Mouse (Mus musculus) heart, embryonic 14.5 days (tissue): ENCODE results near the gene Nr4a3. TPM values are rescaled to one million over a fixed set of nuclear protein-coding genes. Genes with fewer than 3 reads are reported as not detected.

Experiments used
- ATAC-seq: fragments of 200-750 bp; cut with Nextera tagmentation; 2 replicates; pipeline ENCODE4 v1.8.0; 2017; ENCODE audit warnings: low read depth, moderate TSS enrichment; ENCODE audit not compliant: insufficient number of reproducible peaks, insufficient read depth, low FRiP score
- H3K27ac ChIP-seq, 2 experiments: fragments of 200-500 bp in 1 of 2; fragments of 300-500 bp in 1 of 2; sonication (generic) in 1 of 2; replicated peaks in 1 of 2; 2 replicates each; pipeline ENCODE4 v1.5.1; 2012 to 2014; ENCODE audit warnings: low read depth in 2 of 2, low read length in 2 of 2, control low read depth in 1 of 2, mild to moderate bottlenecking in 1 of 2, mixed read lengths in 1 of 2; ENCODE audit not compliant: control insufficient read depth in 1 of 2, insufficient read depth in 1 of 2
- H3K27me3 ChIP-seq: fragments of 300-500 bp; sonication (generic); 2 replicates; pipeline ENCODE4 v1.6.1; 2014; ENCODE audit warnings: mild to moderate bottlenecking, low read length, control low read depth; ENCODE audit not compliant: control insufficient read depth, insufficient read depth
- H3K36me3 ChIP-seq: fragments of 300-500 bp; sonication (generic); 2 replicates; pipeline ENCODE4 v1.6.1; 2014; ENCODE audit warnings: mild to moderate bottlenecking, control low read depth, low read length, mixed read lengths; ENCODE audit not compliant: control insufficient read depth, insufficient read depth
- H3K4me1 ChIP-seq, 2 experiments: fragments of 200-500 bp in 1 of 2; fragments of 300-500 bp in 1 of 2; sonication (generic) in 1 of 2; 2 replicates each; pipeline ENCODE4 v1.6.1; 2012 to 2014; ENCODE audit warnings: low read length in 2 of 2, control low read depth in 1 of 2, mixed read lengths in 1 of 2; ENCODE audit not compliant: control insufficient read depth in 2 of 2, insufficient read depth in 2 of 2
- H3K4me2 ChIP-seq: fragments of 300-500 bp; sonication (generic); 2 replicates; pipeline ENCODE4 v1.6.1; 2014; ENCODE audit warnings: mild to moderate bottlenecking, low read length
- H3K4me3 ChIP-seq, 2 experiments: fragments of 200-500 bp in 1 of 2; fragments of 300-500 bp in 1 of 2; sonication (generic) in 1 of 2; 2 replicates each; pipeline ENCODE4 v1.5.1; 2012 to 2014; ENCODE audit warnings: low read length in 2 of 2, mild to moderate bottlenecking in 2 of 2, control low read depth in 1 of 2, low read depth in 1 of 2, moderate library complexity in 1 of 2; ENCODE audit not compliant: control insufficient read depth in 1 of 2, insufficient read depth in 1 of 2
- H3K9ac ChIP-seq: fragments of 300-500 bp; sonication (generic); 2 replicates; pipeline ENCODE4 v1.6.1; 2014; ENCODE audit warnings: mild to moderate bottlenecking, low read length
- H3K9me3 ChIP-seq: fragments of 300-500 bp; sonication (generic); 2 replicates; pipeline ENCODE4 v1.6.1; 2016; ENCODE audit warnings: low read length, control low read depth; ENCODE audit not compliant: control insufficient read depth
- WGBS: fragments of 180-500 bp; shearing (Covaris S2); extraction: QIAGEN DNeasy Blood & Tissue Kit; methylation state at CpG from one replicate; pipeline ENCODE4 v1.1.7; 2014; 5-methylcytosine and 5-hydroxymethylcytosine counted together
- polyA plus RNA-seq: library from polyadenylated mRNA; unstranded; fragments of >200 nt; fragmentation: Nextera tagmentation; extraction: Ambion mirVana; gene quantifications from 2 replicates; pipeline ENCODE4 v1.2.1, GENCODE M21; 2014

The Nr4a3 gene
- polyA plus RNA-seq, 1 experiment from 2014 or later = 0.14 TPM

- Histone ChIP-seq H3K4me1 (peaks cover 14 to 21% of the 10 kb centered on the region in 2 experiments), H3K9ac (peak overlapping the region; percentile 69), H3K27ac (peak overlapping the region in 1 of 2 experiments; percentile 99; a peak in 1 of 4 replicates), H3K9me3 (no peaks in the 10 kb centered on the region), H3K4me3 (peak overlapping the region; percentile 70 to 77), H3K4me2 (peak overlapping the region; percentile 100), H3K27me3 (peaks cover 38% of the 10 kb centered on the region), H3K36me3 (no peaks in the 10 kb centered on the region)
- no peak for ATAC-seq
- WGBS = under 1% methylated on average over 39 of the region's 39 CpGs
These were observed 938 bp downstream of the Nr4a3 start for GRCm38 (mm10) chr4:48045721-48046460.

GRCm38 (mm10) chr4:48046461-48046901 is 1.5 kb downstream of the Nr4a3 start:
- no peak overlapping the region for H3K27ac ChIP-seq
- H3K36me3 ChIP-seq = no peaks in the 10 kb centered on the region
- H3K9ac ChIP-seq = peak overlapping the region; percentile 69
- peak overlapping the region; percentile 100 for H3K4me2 ChIP-seq
- no peak for ATAC-seq
- no peaks in the 10 kb centered on the region for H3K9me3 ChIP-seq
- peaks cover 14 to 21% of the 10 kb centered on the region in 2 experiments for H3K4me1 ChIP-seq
- H3K27me3 ChIP-seq = peaks cover 44% of the 10 kb centered on the region
- peak overlapping the region; percentile 70 to 77 for H3K4me3 ChIP-seq
- WGBS = under 1% methylated on average over 20 of the region's 20 CpGs

- Histone ChIP-seq H3K4me1 (peaks cover 13 to 21% of the 10 kb centered on the region in 2 experiments), H3K9ac (peak overlapping the region; percentile 69), H3K36me3 (no peaks in the 10 kb centered on the region), H3K9me3 (no peaks in the 10 kb centered on the region), H3K4me2 (peak overlapping the region; percentile 100), H3K4me3 (peak overlapping the region; percentile 70 to 77), H3K27ac (no peak overlapping the region), H3K27me3 (peaks cover 52% of the 10 kb centered on the region)
- WGBS = 1% methylated on average over 32 of the region's 33 CpGs
- no peak for ATAC-seq
These were observed 2.3 kb downstream of the Nr4a3 start for GRCm38 (mm10) chr4:48047136-48047765.

GRCm38 (mm10) chr4:48047766-48048371 is 2.9 kb downstream of the Nr4a3 start:
- no peak for ATAC-seq
- Histone ChIP-seq H3K9ac (peak overlapping the region; percentile 5; the same call in 1 of the 2 replicates), H3K9me3 (no peaks in the 10 kb centered on the region), H3K36me3 (no peaks in the 10 kb centered on the region), H3K27me3 (peaks cover 58% of the 10 kb centered on the region), H3K4me3 (peak overlapping the region; percentile 70 to 77), H3K27ac (no peak overlapping the region), H3K4me1 (peaks cover 13 to 21% of the 10 kb centered on the region in 2 experiments), H3K4me2 (peak overlapping the region; percentile 100)
- under 1% methylated on average over 30 of the region's 30 CpGs for WGBS

- 10% methylated on average over 35 of the region's 35 CpGs for WGBS
- peaks cover 65% of the 10 kb centered on the region for H3K27me3 ChIP-seq
- peaks cover 13 to 21% of the 10 kb centered on the region in 2 experiments for H3K4me1 ChIP-seq
- peak overlapping the region; percentile 100 for H3K4me2 ChIP-seq
- H3K4me3 ChIP-seq = peak overlapping the region; percentile 22 to 70
- H3K36me3 ChIP-seq = no peaks in the 10 kb centered on the region
- ATAC-seq = no peak
- H3K27ac ChIP-seq = no peak overlapping the region
- no peak overlapping the region for H3K9ac ChIP-seq
- no peaks in the 10 kb centered on the region for H3K9me3 ChIP-seq
These were observed 3.7 kb downstream of the Nr4a3 start for GRCm38 (mm10) chr4:48048456-48049315.

GRCm38 (mm10) chr4:48050020-48050419 is 5.1 kb downstream of the Nr4a3 start:
- no peak overlapping the region for H3K4me3 ChIP-seq
- H3K27me3 ChIP-seq = peaks cover 75% of the 10 kb centered on the region
- ATAC-seq = no peak
- no peak overlapping the region for H3K4me2 ChIP-seq
- H3K27ac ChIP-seq = no peak overlapping the region
- H3K9ac ChIP-seq = no peak overlapping the region
- no peaks in the 10 kb centered on the region for H3K9me3 ChIP-seq
- H3K4me1 ChIP-seq = peaks cover 13 to 21% of the 10 kb centered on the region in 2 experiments
- 75% methylated on average over 3 of the region's 3 CpGs for WGBS
- no peaks in the 10 kb centered on the region for H3K36me3 ChIP-seq

GRCm38 (mm10) chr4:48050442-48050841 is 5.5 kb downstream of the Nr4a3 start:
- Histone ChIP-seq H3K27me3 (peaks cover 75% of the 10 kb centered on the region), H3K9me3 (no peaks in the 10 kb centered on the region), H3K36me3 (no peaks in the 10 kb centered on the region), H3K4me3 (no peak overlapping the region), H3K27ac (no peak overlapping the region), H3K4me2 (no peak overlapping the region), H3K4me1 (peaks cover 13 to 21% of the 10 kb centered on the region in 2 experiments), H3K9ac (no peak overlapping the region)
- ATAC-seq = no peak
- WGBS = 68% methylated on average over 5 of the region's 5 CpGs
